Comparison of ENCODE assay signal across 14 mouse cellular contexts in the genomic region with DNA sequence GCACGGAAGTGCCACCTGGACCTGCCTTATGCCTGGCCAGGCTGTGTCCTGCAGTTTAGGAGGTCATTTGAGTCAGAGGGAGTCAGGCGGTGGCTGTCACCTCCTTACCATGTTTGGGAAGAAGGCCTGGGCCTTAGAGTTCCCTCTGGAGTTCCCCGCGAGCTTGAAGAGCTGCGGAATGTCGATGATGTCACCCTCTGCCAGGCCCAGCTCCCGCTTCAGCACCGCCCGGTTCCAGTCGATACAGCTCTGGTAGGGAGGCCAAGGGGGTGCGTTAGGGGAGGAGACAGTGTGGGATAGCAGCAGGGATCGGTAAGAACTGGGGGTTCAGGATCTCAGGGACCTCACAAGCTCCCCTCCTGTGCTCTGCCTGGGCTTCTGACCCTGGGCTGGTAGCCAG. TPM values are rescaled to one million over a fixed set of nuclear protein-coding genes. Genes with fewer than 3 reads are reported as not detected.
A peak's percentile ranks its signal among the peaks of the same experiment; 100 is the strongest.
DNase-seq lines count a peak whose midpoint lies in the region; ATAC-seq and TF ChIP-seq lines count a peak whose summit lies in the region.
"Had no signal": no experiment of that assay in that cellular context is flagged by ENCODE, and none has a peak within 500 bp of the region (broad histone marks: within the 10 kb centered on the region; RNA-seq: fewer than 3 reads in every experiment).

No protein-coding gene starts in this region.

- TF ChIP-seq EP300 in liver, postnatal 0 days (IDR thresholded peaks at IDR 0.05; ENCODE audit: low read depth): no peak

- H3K4me1 ChIP-seq in liver, postnatal 0 days (ENCODE audit: insufficient read depth): 0 out of 2 replicates have a peak, but pooled peaks cover 5% of the 10 kb centered on the region
- H3K4me1 ChIP-seq in heart, embryonic 15.5 days (replicated peaks): peaks cover 26% of the 10 kb centered on the region

- 47% methylated on average over 12 of the region's 12 CpGs for WGBS in liver, postnatal 0 days (ENCODE audit: insufficient replicate concordance)
- WGBS in heart, embryonic 15.5 days: 13% methylated on average over 12 of the region's 12 CpGs

- TF ChIP-seq CTCF in liver, postnatal 0 days (IDR thresholded peaks at IDR 0.05; ENCODE audit: low read depth): no peak

- no peaks in the 10 kb centered on the region for H3K9me3 ChIP-seq in liver, postnatal 0 days (ENCODE audit: low read length)
- no peaks in the 10 kb centered on the region for H3K9me3 ChIP-seq in heart, embryonic 15.5 days (replicated peaks)
- H3K9me3 ChIP-seq: embryonic facial prominence, embryonic 12.5 days; hindbrain, embryonic 12.5 days had no signal

- H3K27me3 ChIP-seq in liver, postnatal 0 days (ENCODE audit: insufficient read depth, low read length): 0 out of 2 replicates have a peak, but pooled peaks cover 5% of the 10 kb centered on the region
- peaks cover 4% of the 10 kb centered on the region; the same call in 1 of the 2 replicates for H3K27me3 ChIP-seq in heart, embryonic 15.5 days

- no peak overlapping the region for H3K4me2 ChIP-seq in liver, postnatal 0 days (ENCODE audit: low read depth, low read length)
- H3K4me2 ChIP-seq in heart, embryonic 15.5 days: peak overlapping the region; percentile 37
- H3K4me2 ChIP-seq: embryonic facial prominence, embryonic 12.5 days; hindbrain, embryonic 12.5 days had no signal

- ATAC-seq in liver, postnatal 0 days: 0 out of 2 replicates have a peak, but pooled peaks have one; percentile 22
- ATAC-seq in heart, embryonic 15.5 days (replicated peaks; ENCODE audit: insufficient number of reproducible peaks, insufficient read depth, low FRiP score, low read depth): peak; percentile 79

- no peak overlapping the region for H3K9ac ChIP-seq in liver, postnatal 0 days (replicated peaks)
- peak overlapping the region; percentile 40 for H3K9ac ChIP-seq in heart, embryonic 15.5 days
- H3K9ac ChIP-seq: embryonic facial prominence, embryonic 12.5 days; hindbrain, embryonic 12.5 days had no signal

- no peak overlapping the region for H3K4me3 ChIP-seq in liver, postnatal 0 days (ENCODE audit: low read depth, low read length)
- H3K4me3 ChIP-seq in heart, embryonic 15.5 days: peak overlapping the region; percentile 20; the same call in 1 of the 2 replicates
- H3K4me3 ChIP-seq: embryonic facial prominence, embryonic 12.5 days; hindbrain, embryonic 12.5 days had no signal

- H3K27ac ChIP-seq in liver, postnatal 0 days (ENCODE audit: low read depth): no peak overlapping the region
- H3K27ac ChIP-seq in heart, embryonic 15.5 days: peak overlapping the region; percentile 84
- H3K27ac ChIP-seq: embryonic facial prominence, embryonic 12.5 days; hindbrain, embryonic 12.5 days had no signal

- H3K36me3 ChIP-seq in liver, postnatal 0 days (replicated peaks; ENCODE audit: insufficient read depth, low read length): no peaks in the 10 kb centered on the region
- no peaks in the 10 kb centered on the region for H3K36me3 ChIP-seq in heart, embryonic 15.5 days
- H3K36me3 ChIP-seq: embryonic facial prominence, embryonic 12.5 days; hindbrain, embryonic 12.5 days had no signal

- peak; percentile 22 for DNase-seq in embryo, embryonic 10 days (ENCODE audit: low spot score)
- DNase-seq in embryo, embryonic 9.5 days (ENCODE audit: extremely low spot score): no peak
- no peak for DNase-seq in liver, postnatal 0 days
- DNase-seq in liver: no peak
- peak; percentile 25 to 39 for DNase-seq in lung, postnatal 4 days
- DNase-seq in thymus, postnatal 4 days: no peak
- DNase-seq in spleen, postnatal 14 days (ENCODE audit: low spot score in 2 of 2): no peak
- DNase-seq: adrenal gland, adult 8-10 months; kidney, postnatal 25 days; thymus, postnatal 14 days had no signal

RNA-seq across cellular contexts. Expression of gene Padi6, which starts 5.5 kb away (rescaled TPM):
- not detected in 2 replicates for polyA plus RNA-seq in liver, postnatal 0 days (2015; fragmentation: Nextera tagmentation; extraction: Ambion mirVana)
- polyA plus RNA-seq in heart, embryonic 15.5 days (2015; fragmentation: Nextera tagmentation; extraction: Ambion mirVana): 0.30 TPM in 1 of 2 replicates, not detected in the other
- polyA plus RNA-seq: embryonic facial prominence, embryonic 12.5 days; small intestine, adult 2 months had no signal

RNA-seq across cellular contexts. Expression of gene Padi4, which starts 26.1 kb away (rescaled TPM):
- 3.6 and 4.5 TPM in 2 replicates for polyA plus RNA-seq in liver, postnatal 0 days (2015; fragmentation: Nextera tagmentation; extraction: Ambion mirVana)
- polyA plus RNA-seq in heart, embryonic 15.5 days (2015; fragmentation: Nextera tagmentation; extraction: Ambion mirVana): 1.9 and 2.5 TPM in 2 replicates
- polyA plus RNA-seq: embryonic facial prominence, embryonic 12.5 days had no signal

RNA-seq across cellular contexts. Expression of gene Rcc2, which starts 47.6 kb away (rescaled TPM):
- polyA plus RNA-seq in liver, postnatal 0 days (2015; fragmentation: Nextera tagmentation; extraction: Ambion mirVana): 15.1 TPM in 2 replicates
- polyA plus RNA-seq in heart, embryonic 15.5 days (2015; fragmentation: Nextera tagmentation; extraction: Ambion mirVana): 13.9 and 24.6 TPM in 2 replicates

Comparison
In these comparisons a context has a peak if more than half of its experiments do, and no peak if none do; other contexts are left out.
1. DNase-seq: peak in embryo, embryonic 10 days (single experiment) and lung, postnatal 4 days (2 of 2); none in embryo, embryonic 9.5 days (single experiment), liver, postnatal 0 days (single experiment), liver (single experiment), thymus, postnatal 4 days (single experiment) and spleen, postnatal 14 days (0 of 2).